Mouse (Mus musculus) ES-E14 (cell line): Measurements from ENCODE around the gene Nfatc2. TPM values are rescaled to one million over a fixed set of nuclear protein-coding genes. Genes with fewer than 3 reads are reported as not detected.

Experiments
- DNase-seq: peaks from one replicate; pipeline ENCODE4 v3.0.0-alpha.2; 2013; ENCODE audit warnings: low read depth, low spot score
- H3K27ac ChIP-seq: 2 replicates; pipeline ENCODE4 v1.5.1; 2012; ENCODE audit warnings: low read depth, mild to moderate bottlenecking, low read length, moderate library complexity, mixed read lengths; ENCODE audit not compliant: poor library complexity, insufficient read depth, severe bottlenecking
- H3K36me3 ChIP-seq: 2 replicates; pipeline ENCODE4 v1.6.1; 2012; ENCODE audit warnings: mild to moderate bottlenecking, low read length, moderate library complexity, mixed read lengths; ENCODE audit not compliant: control insufficient read depth, poor library complexity, insufficient read depth, severe bottlenecking
- H3K4me1 ChIP-seq, 2 experiments: fragments of 150-350 bp in 1 of 2; sonication (generic) in 1 of 2; 2 replicates each; pipeline ENCODE4 v1.6.1; 2012; ENCODE audit warnings: low read length in 2 of 2, mild to moderate bottlenecking in 1 of 2, mixed read lengths in 1 of 2; ENCODE audit not compliant: control insufficient read depth in 2 of 2, insufficient read depth in 2 of 2, poor library complexity in 1 of 2
- H3K4me3 ChIP-seq, 2 experiments: fragments of 150-350 bp in 1 of 2; sonication (generic) in 1 of 2; 2 replicates each; pipeline ENCODE4 v1.5.1; 2012; ENCODE audit warnings: low read length in 2 of 2, low read depth in 1 of 2, mild to moderate bottlenecking in 1 of 2, mixed read lengths in 1 of 2; ENCODE audit not compliant: insufficient read depth in 1 of 2, poor library complexity in 1 of 2, severe bottlenecking in 1 of 2
- H3K9ac ChIP-seq: 2 replicates; pipeline ENCODE4 v1.6.1; 2012; ENCODE audit warnings: low read depth, mild to moderate bottlenecking, low read length, mixed read lengths; ENCODE audit not compliant: poor library complexity, insufficient read depth, severe bottlenecking
- H3K9me3 ChIP-seq: fragments of 150-350 bp; sonication (generic); 2 replicates; pipeline ENCODE4 v1.6.1; 2012; ENCODE audit warnings: low read depth, mild to moderate bottlenecking, low read length; ENCODE audit not compliant: control insufficient read depth, insufficient read depth
- CHD2 ChIP-seq: IDR thresholded peaks from 2 replicates; pipeline ENCODE4 v1.6.1; 2014; ENCODE audit warnings: mild to moderate bottlenecking, low read depth, low read length, inconsistent platforms
- HCFC1 ChIP-seq: IDR thresholded peaks from 2 replicates; pipeline ENCODE4 v1.6.1; 2012; ENCODE audit warnings: low read length, inconsistent platforms, borderline replicate concordance; ENCODE audit not compliant: insufficient read depth
- MAFK ChIP-seq: IDR thresholded peaks from 2 replicates; pipeline ENCODE4 v1.6.1; 2014; ENCODE audit warnings: mild to moderate bottlenecking, low read depth, low read length, inconsistent platforms; ENCODE audit not compliant: insufficient read depth
- ZC3H11A ChIP-seq: IDR thresholded peaks from 2 replicates; pipeline ENCODE4 v1.6.1; 2012; ENCODE audit warnings: low read depth, mild to moderate bottlenecking, inconsistent platforms, low read length, borderline replicate concordance
- ZNF384 ChIP-seq: IDR thresholded peaks from 2 replicates; pipeline ENCODE4 v1.6.1; 2012; ENCODE audit warnings: low read depth, low read length, inconsistent platforms
- in situ Hi-C, 2 experiments: fragments of 600-800 bp; cut with MboI; formaldehyde crosslinking; loops; one replicate each; pipeline ENCODE4 v1.15.1; 2025; ENCODE audit warnings: low sequenced_read_pairs in 2 of 2, inconsistent platforms in 1 of 2; ENCODE audit not compliant: unreplicated experiment in 2 of 2
- total RNA-seq: library from RNA; depleted of rRNA; stranded (reverse); fragments of 300-350 nt; gene quantifications from 2 replicates; pipeline ENCODE4 v1.2.3, GENCODE M21; 2012

Gene Nfatc2
- total RNA-seq, 1 experiment = 2.0 TPM

DNA sequence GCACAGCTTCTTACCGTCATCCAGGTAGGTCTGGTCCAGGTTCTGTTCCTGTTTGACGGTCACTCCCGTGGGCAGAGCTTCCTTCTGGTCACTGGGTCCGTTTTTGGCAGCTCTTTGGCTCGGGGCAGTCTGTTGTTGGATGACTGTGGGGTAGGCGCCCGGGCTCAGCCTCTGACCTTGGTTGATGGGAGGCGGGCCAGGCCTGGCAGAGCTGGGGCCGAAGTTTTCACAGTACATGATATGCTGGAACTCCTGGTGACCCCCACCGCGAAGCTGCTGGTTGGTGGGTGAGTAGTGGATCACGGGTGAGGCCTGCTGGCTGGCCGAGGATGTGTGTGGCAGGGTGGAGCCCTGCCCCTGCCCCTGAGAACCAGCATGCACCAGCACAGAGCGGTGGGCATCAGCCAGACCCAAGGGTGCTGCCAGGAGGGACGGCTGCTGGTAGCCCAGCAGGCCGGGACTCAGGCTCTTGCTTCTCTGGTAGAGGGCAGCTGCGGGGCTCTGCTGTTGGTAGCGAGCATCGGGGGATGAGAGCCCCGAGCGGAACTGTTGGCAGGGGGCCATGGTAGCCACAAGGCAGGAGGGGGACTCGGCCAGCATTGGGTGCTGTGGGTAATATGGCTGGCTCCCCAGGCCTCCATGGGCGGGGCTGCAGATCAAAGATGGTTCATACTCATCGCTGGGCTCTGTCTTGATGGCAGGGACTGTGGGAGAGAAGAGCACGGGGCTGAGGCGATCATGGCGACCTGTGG lies 96.8 kb downstream of the Nfatc2 start:
- Histone ChIP-seq H3K4me3 (no peak overlapping the region), H3K27ac (no peak overlapping the region), H3K9ac (no peak overlapping the region), H3K4me1 (no peaks in the 10 kb centered on the region; a peak in 1 of 4 replicates), H3K36me3 (no peaks in the 10 kb centered on the region; the same call in 1 of the 2 replicates), H3K9me3 (no peaks in the 10 kb centered on the region)
- no peak for DNase-seq
- TF ChIP-seq ZNF384 (no peak), HCFC1 (no peak), ZC3H11A (no peak), CHD2 (no peak), MAFK (no peak)
- in situ Hi-C loops = no loop called here

DNA sequence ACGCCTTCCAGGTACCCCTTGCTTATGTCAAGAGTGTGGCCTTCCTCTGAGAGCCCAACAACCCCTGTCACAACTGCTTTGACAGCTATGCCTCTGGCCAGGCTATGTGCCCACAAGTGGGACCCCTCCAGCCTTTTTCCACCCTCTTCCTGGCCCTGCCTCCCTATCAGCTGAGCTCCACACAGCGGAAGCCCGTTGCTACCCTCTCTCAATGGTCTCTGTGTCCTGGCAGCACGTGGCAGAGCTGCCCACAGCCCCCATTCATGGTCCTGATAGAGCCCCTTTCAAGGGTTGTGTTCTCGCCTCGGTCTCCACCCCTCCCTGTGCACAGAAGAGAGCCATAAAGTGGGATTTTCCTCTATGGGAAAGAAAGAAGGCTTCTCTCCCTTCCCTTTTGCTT lies 97.7 kb downstream of the Nfatc2 start:
- no peaks in the 10 kb centered on the region for H3K9me3 ChIP-seq
- H3K4me1 ChIP-seq = no peaks in the 10 kb centered on the region; a peak in 1 of 4 replicates
- no peak overlapping the region for H3K4me3 ChIP-seq
- H3K27ac ChIP-seq = no peak overlapping the region
- in situ Hi-C loops = no loop called here
- DNase-seq = no peak
- TF ChIP-seq ZC3H11A (no peak), ZNF384 (no peak), MAFK (no peak), HCFC1 (no peak), CHD2 (no peak)
- no peak overlapping the region for H3K9ac ChIP-seq
- no peaks in the 10 kb centered on the region; the same call in 1 of the 2 replicates for H3K36me3 ChIP-seq

DNA sequence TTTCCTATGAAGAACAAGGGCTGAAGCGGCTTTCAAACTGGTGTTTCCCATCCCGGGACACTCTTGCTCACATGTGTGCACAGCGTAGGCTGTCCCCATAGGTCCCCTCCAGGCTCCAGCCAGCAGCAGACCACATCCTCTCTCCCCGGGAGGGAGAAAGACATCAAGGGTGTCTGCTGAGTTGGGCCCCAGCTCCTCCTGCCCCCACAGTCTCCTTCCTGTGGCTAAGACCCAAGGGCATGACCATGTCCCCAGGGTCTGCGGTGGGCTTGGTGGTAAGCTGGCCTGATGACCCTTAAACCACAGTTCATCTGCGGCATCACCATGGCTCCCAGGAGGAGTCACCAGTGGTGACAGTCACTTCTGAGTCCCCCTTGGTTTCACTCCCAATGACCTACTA lies 100.7 kb downstream of the Nfatc2 start:
- H3K36me3 ChIP-seq = no peaks in the 10 kb centered on the region
- no peak overlapping the region for H3K27ac ChIP-seq
- H3K9ac ChIP-seq = no peak overlapping the region
- DNase-seq = no peak
- H3K4me3 ChIP-seq = no peak overlapping the region
- TF ChIP-seq MAFK = no peak
- no peak for TF ChIP-seq CHD2
- TF ChIP-seq ZC3H11A = no peak
- TF ChIP-seq ZNF384 = no peak
- TF ChIP-seq HCFC1 = no peak
- no peaks in the 10 kb centered on the region; a peak in 1 of 4 replicates for H3K4me1 ChIP-seq
- H3K9me3 ChIP-seq = no peaks in the 10 kb centered on the region
- in situ Hi-C loops = no loop called here

DNA sequence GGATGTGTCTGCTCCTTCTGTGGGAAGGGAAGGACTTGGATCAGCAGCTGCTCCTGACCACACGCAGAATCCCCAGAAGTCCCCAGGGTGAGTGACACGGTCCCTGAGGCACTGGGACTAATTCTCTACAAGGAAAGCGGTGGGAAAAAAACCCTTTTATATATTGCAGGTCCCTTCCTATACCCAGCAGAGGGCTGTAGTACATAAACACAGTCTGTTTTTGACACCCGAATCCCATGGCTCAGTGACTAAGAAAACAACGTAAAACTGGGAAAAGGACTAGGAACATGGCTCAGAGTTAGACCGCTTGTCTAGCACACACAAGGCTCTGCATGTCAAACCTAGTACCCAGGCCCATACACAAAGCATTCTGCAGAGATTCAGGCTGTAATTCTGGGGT lies 101.2 kb downstream of the Nfatc2 start:
- Histone ChIP-seq H3K4me3 (no peak overlapping the region), H3K9ac (no peak overlapping the region), H3K4me1 (no peaks in the 10 kb centered on the region; a peak in 1 of 4 replicates), H3K36me3 (no peaks in the 10 kb centered on the region), H3K9me3 (no peaks in the 10 kb centered on the region), H3K27ac (no peak overlapping the region)
- in situ Hi-C loops = no loop called here
- no peak for DNase-seq
- TF ChIP-seq ZNF384 (no peak), CHD2 (no peak), MAFK (no peak), HCFC1 (no peak), ZC3H11A (no peak)

DNA sequence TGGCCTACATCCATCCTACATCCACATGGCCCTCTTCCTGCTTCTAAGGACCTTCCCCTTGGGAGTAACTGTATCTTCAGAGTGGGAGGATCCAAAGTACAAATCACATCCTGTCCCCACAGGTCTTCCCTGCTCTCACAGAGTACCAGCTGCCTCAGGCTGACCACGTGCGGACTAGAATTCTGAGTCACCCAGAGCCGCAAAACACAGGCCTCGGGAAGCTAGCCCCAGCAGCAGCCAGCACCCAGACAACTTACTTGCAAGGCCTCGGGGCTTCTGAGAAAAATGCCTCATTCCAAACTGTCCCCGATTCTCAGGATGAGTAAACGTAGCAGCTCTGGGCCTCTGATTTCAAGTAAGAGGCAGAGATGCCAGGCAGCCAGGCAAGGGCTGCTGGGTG lies 109.7 kb downstream of the Nfatc2 start:
- no peak overlapping the region for H3K9ac ChIP-seq
- no peak overlapping the region for H3K4me3 ChIP-seq
- H3K36me3 ChIP-seq = no peaks in the 10 kb centered on the region
- no peak for TF ChIP-seq ZNF384
- TF ChIP-seq MAFK = no peak
- no peaks in the 10 kb centered on the region for H3K4me1 ChIP-seq
- no peak overlapping the region for H3K27ac ChIP-seq
- H3K9me3 ChIP-seq = no peaks in the 10 kb centered on the region
- in situ Hi-C loops = no loop called here
- no peak for DNase-seq
